Mouse (Mus musculus) macrophage (primary cell): ENCODE data around the gene Tbc1d10b. TPM values are rescaled to one million over a fixed set of nuclear protein-coding genes. Genes with fewer than 3 reads are reported as not detected.
A peak's percentile ranks its signal among the peaks of the same experiment; 100 is the strongest.

Experiments used
- H3K27ac ChIP-seq: fragments of 350-480 bp; formaldehyde crosslinking; 2 replicates; pipeline ENCODE4 v1.9.0; 2021
- H3K36me3 ChIP-seq: fragments of 350-480 bp; formaldehyde crosslinking; 2 replicates; pipeline ENCODE4 v1.9.0; 2021; ENCODE audit errors: inconsistent target
- H3K4me3 ChIP-seq: fragments of 350-480 bp; formaldehyde crosslinking; 2 replicates; pipeline ENCODE4 v1.9.0; 2021; ENCODE audit errors: inconsistent target
- H3K79me2 ChIP-seq: fragments of 350-480 bp; formaldehyde crosslinking; 2 replicates; pipeline ENCODE4 v1.9.0; 2021; ENCODE audit errors: inconsistent target
- WGBS: methylation state at CpG from one replicate; pipeline ENCODE4 v1.1.7; 2026; ENCODE audit warnings: inconsistent platforms; ENCODE audit not compliant: missing documents; 5-methylcytosine and 5-hydroxymethylcytosine counted together
- polyA plus RNA-seq: library from polyadenylated mRNA; stranded (reverse); fragments of 250-400 nt; gene quantifications from 3 replicates; pipeline ENCODE4 v1.2.4, GENCODE M21; 2018; ENCODE audit warnings: inconsistent platforms

Gene Tbc1d10b
- polyA plus RNA-seq, 1 experiment from 2014 or later: 32.8 TPM

GRCm38 (mm10) chr7:127176937-127177336, 31.3 kb downstream of the Tbc1d10b start:
- no peak overlapping the region for H3K4me3 ChIP-seq
- no peak overlapping the region for H3K27ac ChIP-seq
- WGBS: 89% methylated on average over 4 of the region's 4 CpGs
- no peaks in the 10 kb centered on the region for H3K36me3 ChIP-seq
- no peaks in the 10 kb centered on the region for H3K79me2 ChIP-seq

GRCm38 (mm10) chr7:127166501-127166900, 41.8 kb downstream of the Tbc1d10b start:
- H3K36me3 ChIP-seq: no peaks in the 10 kb centered on the region
- 94% methylated on average over 5 of the region's 5 CpGs for WGBS
- no peaks in the 10 kb centered on the region for H3K79me2 ChIP-seq
- no peak overlapping the region for H3K27ac ChIP-seq
- H3K4me3 ChIP-seq: no peak overlapping the region

GRCm38 (mm10) chr7:127165607-127166493, 42.4 kb downstream of the Tbc1d10b start:
- Histone ChIP-seq H3K79me2 (no peaks in the 10 kb centered on the region), H3K4me3 (no peak overlapping the region), H3K36me3 (no peaks in the 10 kb centered on the region), H3K27ac (peak overlapping the region; percentile 35)
- 70% methylated on average over 12 of the region's 12 CpGs for whole genome bisulfite sequencing

- Histone ChIP-seq H3K36me3 (no peaks in the 10 kb centered on the region), H3K4me3 (no peak overlapping the region), H3K27ac (no peak overlapping the region), H3K79me2 (no peaks in the 10 kb centered on the region)
- 87% methylated on average over 4 of the region's 4 CpGs for WGBS
Observed at GRCm38 (mm10) chr7:127164002-127164401, 44.3 kb downstream of the Tbc1d10b start.

GRCm38 (mm10) chr7:127162546-127162945, 45.7 kb downstream of the Tbc1d10b start:
- 82% methylated on average over 5 of the region's 5 CpGs for WGBS
- Histone ChIP-seq H3K36me3 (no peaks in the 10 kb centered on the region), H3K4me3 (no peak overlapping the region), H3K27ac (no peak overlapping the region), H3K79me2 (no peaks in the 10 kb centered on the region)

- WGBS: 61% methylated on average over 4 of the region's 4 CpGs
- no peaks in the 10 kb centered on the region for H3K36me3 ChIP-seq
- H3K79me2 ChIP-seq: no peaks in the 10 kb centered on the region
- no peak overlapping the region for H3K4me3 ChIP-seq
- H3K27ac ChIP-seq: no peak overlapping the region
Observed at GRCm38 (mm10) chr7:127157548-127157947, 50.7 kb downstream of the Tbc1d10b start.

- Histone ChIP-seq H3K27ac (no peak overlapping the region), H3K36me3 (no peaks in the 10 kb centered on the region), H3K79me2 (no peaks in the 10 kb centered on the region), H3K4me3 (no peak overlapping the region)
- WGBS: 77% methylated on average over 3 of the region's 3 CpGs
Observed at GRCm38 (mm10) chr7:127153477-127153876, 54.8 kb downstream of the Tbc1d10b start.

GRCm38 (mm10) chr7:127152464-127152863, 55.8 kb downstream of the Tbc1d10b start:
- WGBS: 90% methylated on average over 6 of the region's 6 CpGs
- H3K36me3 ChIP-seq: no peaks in the 10 kb centered on the region

GRCm38 (mm10) chr7:127147901-127148300, 60.4 kb downstream of the Tbc1d10b start:
- H3K27ac ChIP-seq: no peak overlapping the region
- H3K36me3 ChIP-seq: no peaks in the 10 kb centered on the region
- 87% methylated on average over 3 of the region's 3 CpGs for WGBS
- no peak overlapping the region for H3K4me3 ChIP-seq
- H3K79me2 ChIP-seq: no peaks in the 10 kb centered on the region

More at GRCm38 (mm10) chr7:127152464-127152863, 55.8 kb downstream of the Tbc1d10b start:
- Histone ChIP-seq H3K27ac (no peak overlapping the region), H3K4me3 (no peak overlapping the region), H3K79me2 (no peaks in the 10 kb centered on the region)

Other genes starting within 250 kb of the Tbc1d10b start
- gene Cdipt, start 232.6 kb downstream of the Tbc1d10b start, polyA plus RNA-seq: 71.8 to 111 TPM (median 94.8 TPM) in 3 replicates
- 1.3 to 3.9 TPM (median 1.7 TPM) in 3 replicates for gene Cdiptos, start 232.4 kb downstream of the Tbc1d10b start, polyA plus RNA-seq
- 88.1 to 116 TPM (median 99.9 TPM) in 3 replicates for gene Mvp, start 193.8 kb downstream of the Tbc1d10b start, polyA plus RNA-seq
- gene Pagr1b, start 192.0 kb downstream of the Tbc1d10b start, polyA plus RNA-seq: 1.4 to 5.2 TPM in 2 of 3 replicates, not detected in the other
- 1.1 to 15.9 TPM (median 13.4 TPM) in 3 replicates for gene Pagr1a, start 191.1 kb downstream of the Tbc1d10b start, polyA plus RNA-seq
- gene Gm42742, start 187.4 kb downstream of the Tbc1d10b start, polyA plus RNA-seq: 15.3 to 31.9 TPM (median 18.2 TPM) in 3 replicates
- gene Prrt2, start 187.3 kb downstream of the Tbc1d10b start, polyA plus RNA-seq: not detected in 3 replicates
- gene Maz, start 181.4 kb downstream of the Tbc1d10b start, polyA plus RNA-seq: 58.9 to 102 TPM (median 70.2 TPM) in 3 replicates
- gene Kif22, start 166.0 kb downstream of the Tbc1d10b start, polyA plus RNA-seq: 1.8 to 5.1 TPM (median 4.4 TPM) in 3 replicates
- gene Zg16, start 121.1 kb downstream of the Tbc1d10b start, polyA plus RNA-seq: not detected in 3 replicates
- gene AI467606, start 117.1 kb downstream of the Tbc1d10b start, polyA plus RNA-seq: 17.5 to 31.4 TPM (median 20.4 TPM) in 3 replicates
- gene Qprt, start 86.2 kb downstream of the Tbc1d10b start, polyA plus RNA-seq: not detected in 3 replicates
- gene Spn, start 70.6 kb downstream of the Tbc1d10b start, polyA plus RNA-seq: 1.3 to 3.8 TPM (median 1.5 TPM) in 3 replicates
- gene Cd2bp2, start 12.4 kb downstream of the Tbc1d10b start, polyA plus RNA-seq: 36.2 to 55.7 TPM (median 41.4 TPM) in 3 replicates
- 0.47 to 1.4 TPM in 2 of 3 replicates, not detected in the other for gene Mylpf, start 422 bp upstream of the Tbc1d10b start, polyA plus RNA-seq
- 5.4 to 7.1 TPM (median 5.6 TPM) in 3 replicates for gene Zfp553, start 24.6 kb upstream of the Tbc1d10b start, polyA plus RNA-seq
- gene Sept1, start 24.7 kb upstream of the Tbc1d10b start, polyA plus RNA-seq: 0.75 to 2.4 TPM (median 1.9 TPM) in 3 replicates
- gene Zfp771, start 35.8 kb upstream of the Tbc1d10b start, polyA plus RNA-seq: 2.3 to 8.3 TPM (median 8.1 TPM) in 3 replicates
- 15.9 to 45.9 TPM (median 27.1 TPM) in 3 replicates for gene Dctpp1, start 52.2 kb upstream of the Tbc1d10b start, polyA plus RNA-seq
- gene Sephs2, start 65.6 kb upstream of the Tbc1d10b start, polyA plus RNA-seq: 19.7 to 40.4 TPM (median 38.9 TPM) in 3 replicates
- gene Itgal, start 87.8 kb upstream of the Tbc1d10b start, polyA plus RNA-seq: 5.5 to 18.7 TPM (median 12.0 TPM) in 3 replicates
- gene Zfp768, start 137.1 kb upstream of the Tbc1d10b start, polyA plus RNA-seq: 11.5 to 14.2 TPM (median 12.0 TPM) in 3 replicates
- 4.8 to 5.8 TPM (median 5.6 TPM) in 3 replicates for gene Zfp747, start 167.6 kb upstream of the Tbc1d10b start, polyA plus RNA-seq
- 1.7 to 2.8 TPM (median 2.4 TPM) in 3 replicates for gene 9130019O22Rik, start 178.7 kb upstream of the Tbc1d10b start, polyA plus RNA-seq
- 1.3 to 3.1 TPM (median 1.6 TPM) in 3 replicates for gene E430018J23Rik, start 185.2 kb upstream of the Tbc1d10b start, polyA plus RNA-seq
- 6.0 to 7.4 TPM (median 6.2 TPM) in 3 replicates for gene Zfp764, start 198.4 kb upstream of the Tbc1d10b start, polyA plus RNA-seq
- gene Zfp688, start 213.6 kb upstream of the Tbc1d10b start, polyA plus RNA-seq: 5.1 to 17.4 TPM (median 8.9 TPM) in 3 replicates
- gene Zfp689, start 240.7 kb upstream of the Tbc1d10b start, polyA plus RNA-seq: 1.0 to 1.9 TPM (median 1.0 TPM) in 3 replicates